Mouse (Mus musculus) lung, embryonic 15.5 days (tissue): ENCODE results near the gene Tmem35b. TPM values are rescaled to one million over a fixed set of nuclear protein-coding genes. Genes with fewer than 3 reads are reported as not detected.

Experiments
- ATAC-seq: fragments of 200-750 bp; cut with Nextera tagmentation; 2 replicates; pipeline ENCODE4 v1.8.0; 2017; ENCODE audit warnings: moderate number of reproducible peaks, borderline replicate concordance; ENCODE audit not compliant: low FRiP score, low TSS enrichment; ENCODE audit errors: extremely low read depth
- H3K27ac ChIP-seq: fragments of 300-500 bp; sonication (generic); 2 replicates; pipeline ENCODE4 v1.5.1; 2015; ENCODE audit warnings: moderate library complexity, mild to moderate bottlenecking, inconsistent platforms
- H3K27me3 ChIP-seq: fragments of 300-500 bp; sonication (generic); 2 replicates; pipeline ENCODE4 v1.6.1; 2015; ENCODE audit warnings: inconsistent platforms
- H3K36me3 ChIP-seq: fragments of 300-500 bp; sonication (generic); 2 replicates; pipeline ENCODE4 v1.6.1; 2015; ENCODE audit warnings: inconsistent platforms
- H3K4me1 ChIP-seq: fragments of 300-500 bp; sonication (generic); 2 replicates; pipeline ENCODE4 v1.6.1; 2015; ENCODE audit warnings: inconsistent platforms
- H3K4me2 ChIP-seq: fragments of 300-500 bp; sonication (generic); 2 replicates; pipeline ENCODE4 v1.6.1; 2015; ENCODE audit warnings: inconsistent platforms, mild to moderate bottlenecking, moderate library complexity
- H3K4me3 ChIP-seq: fragments of 300-500 bp; sonication (generic); 2 replicates; pipeline ENCODE4 v1.5.1; 2015; ENCODE audit warnings: mild to moderate bottlenecking, inconsistent platforms
- H3K9ac ChIP-seq: fragments of 300-500 bp; sonication (generic); 2 replicates; pipeline ENCODE4 v1.6.1; 2015; ENCODE audit warnings: inconsistent platforms
- H3K9me3 ChIP-seq: fragments of 300-500 bp; sonication (generic); 2 replicates; pipeline ENCODE4 v1.6.1; 2016; ENCODE audit warnings: inconsistent platforms
- WGBS: fragments of 180-500 bp; shearing (Covaris S2); methylation state at CpG from one replicate; pipeline ENCODE4 v1.1.7; 2015; 5-methylcytosine and 5-hydroxymethylcytosine counted together
- polyA plus RNA-seq: library from polyadenylated mRNA; unstranded; fragments of >200 nt; fragmentation: Nextera tagmentation; extraction: Ambion mirVana; gene quantifications from 2 replicates; pipeline ENCODE4 v1.2.1, GENCODE M21; 2015

Gene Tmem35b
- polyA plus RNA-seq, 1 experiment from 2014 or later = 21.3 TPM

GRCm38 (mm10) chr4:127168914-127169345 is 45.4 kb downstream of the Tmem35b start, which contains the start of gene Dlgap3:
Gene Dlgap3, plus strand, starts transcription at chr4:127169204.
- Histone ChIP-seq H3K27ac (no peak within 1 kb of the TSS), H3K27me3 (peaks cover 64% of the 10 kb centered on the region), H3K4me3 (peak within 1 kb of the TSS; percentile 70), H3K9ac (peak within 1 kb of the TSS; percentile 40), H3K36me3 (no peaks in the 10 kb centered on the region), H3K4me2 (peak within 1 kb of the TSS; percentile 100), H3K9me3 (no peaks in the 10 kb centered on the region), H3K4me1 (peaks cover 17% of the 10 kb centered on the region; the same call in 1 of the 2 replicates)
- under 1% methylated on average over 17 of the region's 67 CpGs for WGBS
- peak; percentile 52 for ATAC-seq

- no peaks in the 10 kb centered on the region for H3K36me3 ChIP-seq
- peak overlapping the region; percentile 100 for H3K4me2 ChIP-seq
- WGBS = 4% methylated on average over 51 of the region's 51 CpGs
- no peak overlapping the region for H3K27ac ChIP-seq
- H3K9ac ChIP-seq = peak overlapping the region; percentile 40
- H3K4me1 ChIP-seq = peaks cover 17% of the 10 kb centered on the region; the same call in 1 of the 2 replicates
- H3K9me3 ChIP-seq = no peaks in the 10 kb centered on the region
- ATAC-seq = peak; percentile 43
- H3K27me3 ChIP-seq = peaks cover 64% of the 10 kb centered on the region
- peak overlapping the region; percentile 70 for H3K4me3 ChIP-seq
These were observed 46.1 kb downstream of the Tmem35b start for GRCm38 (mm10) chr4:127169346-127170221.

- Histone ChIP-seq H3K4me3 (no peak overlapping the region), H3K36me3 (no peaks in the 10 kb centered on the region), H3K9ac (no peak overlapping the region), H3K9me3 (no peaks in the 10 kb centered on the region), H3K4me1 (peaks cover 17% of the 10 kb centered on the region; the same call in 1 of the 2 replicates), H3K27ac (no peak overlapping the region), H3K27me3 (peaks cover 64% of the 10 kb centered on the region), H3K4me2 (no peak overlapping the region)
- 39% methylated on average over 5 of the region's 5 CpGs for WGBS
- ATAC-seq = no peak
These were observed 47.4 kb downstream of the Tmem35b start for GRCm38 (mm10) chr4:127170866-127171265.

GRCm38 (mm10) chr4:127171341-127171905 is 47.9 kb downstream of the Tmem35b start:
- H3K9me3 ChIP-seq = no peaks in the 10 kb centered on the region
- no peak for ATAC-seq
- 47% methylated on average over 4 of the region's 4 CpGs for WGBS
- H3K4me1 ChIP-seq = peaks cover 17% of the 10 kb centered on the region; the same call in 1 of the 2 replicates
- no peak overlapping the region for H3K4me2 ChIP-seq
- no peaks in the 10 kb centered on the region for H3K36me3 ChIP-seq
- no peak overlapping the region for H3K9ac ChIP-seq
- no peak overlapping the region for H3K27ac ChIP-seq
- H3K4me3 ChIP-seq = no peak overlapping the region
- H3K27me3 ChIP-seq = peaks cover 63% of the 10 kb centered on the region

- Histone ChIP-seq H3K9me3 (no peaks in the 10 kb centered on the region), H3K36me3 (no peaks in the 10 kb centered on the region), H3K4me3 (no peak overlapping the region), H3K27me3 (peaks cover 56% of the 10 kb centered on the region), H3K4me1 (peaks cover 17% of the 10 kb centered on the region; the same call in 1 of the 2 replicates), H3K27ac (no peak overlapping the region), H3K4me2 (no peak overlapping the region), H3K9ac (no peak overlapping the region)
- WGBS = 28% methylated on average over 7 of the region's 7 CpGs
- no peak for ATAC-seq
These were observed 48.6 kb downstream of the Tmem35b start for GRCm38 (mm10) chr4:127172119-127172518.

- no peak overlapping the region for H3K9ac ChIP-seq
- WGBS = 54% methylated on average over 4 of the region's 4 CpGs
- no peaks in the 10 kb centered on the region for H3K9me3 ChIP-seq
- peaks cover 17% of the 10 kb centered on the region; the same call in 1 of the 2 replicates for H3K4me1 ChIP-seq
- H3K27me3 ChIP-seq = peaks cover 51% of the 10 kb centered on the region
- H3K36me3 ChIP-seq = no peaks in the 10 kb centered on the region
- no peak overlapping the region for H3K4me3 ChIP-seq
- no peak overlapping the region for H3K4me2 ChIP-seq
- ATAC-seq = no peak
- H3K27ac ChIP-seq = no peak overlapping the region
These were observed 49.1 kb downstream of the Tmem35b start for GRCm38 (mm10) chr4:127172614-127173013.

GRCm38 (mm10) chr4:127173461-127173860 is 50.0 kb downstream of the Tmem35b start:
- H3K9ac ChIP-seq = no peak overlapping the region
- WGBS = 3% methylated on average over 8 of the region's 8 CpGs
- peaks cover 47% of the 10 kb centered on the region for H3K27me3 ChIP-seq
- no peaks in the 10 kb centered on the region for H3K36me3 ChIP-seq
- H3K4me2 ChIP-seq = no peak overlapping the region
- ATAC-seq = no peak
- no peak overlapping the region for H3K27ac ChIP-seq
- no peak overlapping the region for H3K4me3 ChIP-seq
- H3K4me1 ChIP-seq = peaks cover 10% of the 10 kb centered on the region; the same call in 1 of the 2 replicates
- no peaks in the 10 kb centered on the region for H3K9me3 ChIP-seq

- no peak overlapping the region for H3K4me3 ChIP-seq
- ATAC-seq = no peak
- H3K9me3 ChIP-seq = no peaks in the 10 kb centered on the region
- H3K4me2 ChIP-seq = no peak overlapping the region
- no peak overlapping the region for H3K27ac ChIP-seq
- H3K9ac ChIP-seq = no peak overlapping the region
- peaks cover 5% of the 10 kb centered on the region; the same call in 1 of the 2 replicates for H3K4me1 ChIP-seq
- H3K36me3 ChIP-seq = no peaks in the 10 kb centered on the region
- H3K27me3 ChIP-seq = peaks cover 47% of the 10 kb centered on the region
- 54% methylated on average over 8 of the region's 8 CpGs for WGBS
These were observed 50.8 kb downstream of the Tmem35b start for GRCm38 (mm10) chr4:127174075-127174899.

GRCm38 (mm10) chr4:127174900-127175278 is 51.4 kb downstream of the Tmem35b start:
- no peaks in the 10 kb centered on the region for H3K36me3 ChIP-seq
- no peaks in the 10 kb centered on the region for H3K9me3 ChIP-seq
- no peak overlapping the region for H3K4me2 ChIP-seq
- ATAC-seq = no peak
- no peak overlapping the region for H3K27ac ChIP-seq
- peaks cover 45% of the 10 kb centered on the region for H3K27me3 ChIP-seq
- WGBS = 57% methylated on average over 4 of the region's 4 CpGs
- H3K4me1 ChIP-seq = no peaks in the 10 kb centered on the region
- no peak overlapping the region for H3K4me3 ChIP-seq
- no peak overlapping the region for H3K9ac ChIP-seq

GRCm38 (mm10) chr4:127177961-127178360 is 54.5 kb downstream of the Tmem35b start:
- ATAC-seq = no peak
- Histone ChIP-seq H3K4me1 (no peaks in the 10 kb centered on the region), H3K9me3 (no peaks in the 10 kb centered on the region), H3K27ac (no peak overlapping the region), H3K36me3 (no peaks in the 10 kb centered on the region), H3K9ac (no peak overlapping the region), H3K4me3 (no peak overlapping the region), H3K27me3 (peaks cover 20% of the 10 kb centered on the region), H3K4me2 (no peak overlapping the region)
- 63% methylated on average over 11 of the region's 11 CpGs for WGBS

- WGBS = 49% methylated on average over 9 of the region's 9 CpGs
- Histone ChIP-seq H3K4me1 (no peaks in the 10 kb centered on the region), H3K4me2 (no peak overlapping the region), H3K27ac (no peak overlapping the region), H3K9me3 (no peaks in the 10 kb centered on the region), H3K27me3 (peaks cover 20% of the 10 kb centered on the region), H3K36me3 (no peaks in the 10 kb centered on the region), H3K9ac (no peak overlapping the region), H3K4me3 (no peak overlapping the region)
- ATAC-seq = no peak
These were observed 55.2 kb downstream of the Tmem35b start for GRCm38 (mm10) chr4:127178671-127179070.
